Mouse (Mus musculus): ENCODE results near the gene Nrxn3. TPM values are rescaled to one million over a fixed set of nuclear protein-coding genes. Genes with fewer than 3 reads are reported as not detected.

Nrxn3 gene
- total RNA-seq, 2 experiments from 2014 or later, result 214 to 265 TPM

- intact Hi-C loops (cut with DNase I), result no loop called here
- DNase-seq (ENCODE audit: low spot score in 2 of 2), result no peak
These were observed 178.0 kb downstream of the Nrxn3 start for GRCm38 (mm10) chr12:88900728-88901080.

DNA sequence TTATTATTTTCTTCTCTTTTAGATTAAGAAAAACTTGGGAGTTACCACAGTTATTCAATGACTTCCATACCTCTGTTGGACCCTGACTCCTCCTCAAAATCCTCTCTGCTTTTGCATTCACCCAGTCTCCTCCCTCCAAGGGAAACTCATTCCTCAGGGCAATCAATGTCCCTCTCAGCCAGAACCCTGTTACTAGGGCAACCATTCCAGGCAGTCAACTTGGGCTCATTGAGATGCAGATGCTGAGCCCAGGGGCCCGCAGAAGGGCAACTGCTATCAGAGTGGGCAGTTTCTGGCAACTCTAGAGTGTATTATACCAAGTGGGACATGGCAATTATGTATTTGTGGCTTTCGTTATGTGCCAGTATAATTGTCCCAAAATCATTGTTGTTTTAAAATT is 188.1 kb downstream of the Nrxn3 start:
- DNase-seq (ENCODE audit: low spot score in 2 of 2), result no peak
- intact Hi-C loops (cut with DNase I), result no loop called here

GRCm38 (mm10) chr12:88916752-88917151 is 194.1 kb downstream of the Nrxn3 start:
- intact Hi-C loops (cut with DNase I), result no loop called here
- no peak for DNase-seq (ENCODE audit: low spot score in 2 of 2)

DNA sequence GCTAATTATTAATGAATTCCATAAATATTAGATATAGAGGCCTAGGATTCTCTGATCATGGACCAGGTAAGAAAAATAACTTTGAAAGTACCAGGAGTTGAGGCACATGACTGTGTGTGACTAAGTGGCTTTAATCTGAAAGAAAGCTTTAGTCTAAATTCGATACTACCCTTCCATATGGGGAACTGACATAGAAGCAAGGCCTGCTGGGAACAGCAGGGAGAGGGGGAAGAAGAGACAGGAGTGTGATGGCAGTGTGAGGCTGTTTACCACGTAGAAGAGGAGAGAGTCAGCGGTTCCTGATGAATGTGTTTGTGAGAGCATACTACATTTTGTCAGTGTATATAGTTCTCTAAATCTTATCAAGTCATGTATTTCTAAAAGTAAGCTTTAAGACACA is 202.2 kb downstream of the Nrxn3 start:
- DNase-seq (ENCODE audit: low spot score in 2 of 2), result peak in 1 of 2 experiments; percentile 14
- intact Hi-C loops (cut with DNase I), result no loop called here

GRCm38 (mm10) chr12:88926306-88926705 is 203.6 kb downstream of the Nrxn3 start:
- DNase-seq (ENCODE audit: low spot score in 2 of 2), result no peak
- intact Hi-C loops (cut with DNase I), result no loop called here

- DNase-seq (ENCODE audit: low spot score in 2 of 2), result no peak
- intact Hi-C loops (cut with DNase I), result no loop called here
These were observed 209.0 kb downstream of the Nrxn3 start for GRCm38 (mm10) chr12:88931713-88932112.

DNA sequence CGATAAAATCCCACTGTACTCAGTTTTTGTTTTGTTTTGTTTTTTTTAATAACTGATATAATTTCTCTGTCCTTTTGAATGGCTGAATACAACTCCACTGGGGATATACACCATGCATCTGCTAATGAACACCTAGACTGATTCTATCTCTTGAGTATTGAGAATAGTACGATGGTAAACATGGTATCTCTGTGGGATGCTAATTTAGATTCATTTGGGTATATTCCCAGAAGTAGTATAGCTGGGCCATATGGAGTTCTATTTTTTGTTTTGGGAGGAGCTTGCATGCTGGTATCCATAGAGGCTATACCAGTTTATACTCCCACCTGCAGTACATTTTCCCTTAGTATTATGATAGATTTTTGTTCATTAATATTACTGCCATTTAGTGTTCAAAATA is 217.0 kb downstream of the Nrxn3 start:
- DNase-seq (ENCODE audit: low spot score in 2 of 2), result no peak
- intact Hi-C loops (cut with DNase I), result no loop called here

GRCm38 (mm10) chr12:88944967-88945366 is 222.3 kb downstream of the Nrxn3 start:
- intact Hi-C loops (cut with DNase I), result no loop called here
- no peak for DNase-seq (ENCODE audit: low spot score in 2 of 2)

DNA sequence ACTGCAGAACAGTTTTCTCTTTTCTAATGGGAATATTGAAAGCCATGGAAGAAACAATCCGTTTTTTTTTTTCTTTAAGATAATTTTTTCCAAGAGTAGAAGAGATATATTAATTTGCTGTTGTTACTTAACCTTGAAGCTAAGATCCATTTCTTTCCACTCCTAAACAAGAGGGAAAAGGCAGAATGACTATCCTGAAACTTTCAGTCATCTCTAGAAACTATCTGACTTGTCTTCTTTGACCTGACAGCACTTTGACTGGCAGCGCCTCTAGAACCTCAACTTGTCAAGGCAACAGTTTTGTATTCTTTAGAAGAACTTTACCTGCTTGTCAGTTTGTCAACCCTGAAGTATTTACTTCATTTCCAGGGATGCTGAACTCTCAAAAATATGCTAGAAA is 227.2 kb downstream of the Nrxn3 start:
- intact Hi-C loops (cut with DNase I), result loop anchor here (10.0 kb wide), 1 partner anchor 235 kb away; no protein-coding TSS in a partner anchor
- DNase-seq (ENCODE audit: low spot score in 2 of 2), result no peak

GRCm38 (mm10) chr12:88952937-88953600 is 230.4 kb downstream of the Nrxn3 start:
- intact Hi-C loops (cut with DNase I), result loop anchor here (10.0 kb wide), 1 partner anchor 238 kb away; no protein-coding TSS in a partner anchor

DNA sequence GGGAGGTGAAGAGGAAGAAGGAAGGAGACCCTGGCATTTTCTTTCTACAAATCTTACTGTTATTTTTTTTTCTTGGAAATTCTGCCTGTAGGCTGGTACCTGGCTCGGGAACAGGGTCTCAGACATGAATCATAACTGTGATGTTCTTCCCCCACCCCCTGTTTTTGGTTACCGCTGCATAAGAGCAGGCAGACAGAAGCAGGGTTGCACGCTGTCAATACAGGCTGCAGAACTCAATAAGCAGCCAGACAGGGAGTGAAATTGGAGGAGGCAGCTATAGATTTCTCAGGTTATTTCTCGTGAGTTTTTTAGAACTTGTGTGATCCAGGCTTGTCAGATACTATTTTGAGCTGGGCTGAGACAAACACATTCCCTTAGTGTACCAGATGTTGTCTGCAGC is 231.1 kb downstream of the Nrxn3 start:
- intact Hi-C loops (cut with DNase I), result loop anchor here (10.0 kb wide), 1 partner anchor 239 kb away; no protein-coding TSS in a partner anchor
- DNase-seq (ENCODE audit: low spot score in 2 of 2), result peak; percentile 28 to 35

More at GRCm38 (mm10) chr12:88952937-88953600, 230.4 kb downstream of the Nrxn3 start:
- DNase-seq (ENCODE audit: low spot score in 2 of 2), result peak; percentile 30 to 34

GRCm38 (mm10) chr12:88957431-88957830 is 234.8 kb downstream of the Nrxn3 start:
- intact Hi-C loops (cut with DNase I), result loop anchor here (10.0 kb wide), 1 partner anchor 243 kb away; no protein-coding TSS in a partner anchor
- DNase-seq (ENCODE audit: low spot score in 2 of 2), result no peak

GRCm38 (mm10) chr12:88960817-88961216 is 238.1 kb downstream of the Nrxn3 start:
- intact Hi-C loops (cut with DNase I), result no loop called here
- peak; percentile 30 to 63 for DNase-seq (ENCODE audit: low spot score in 2 of 2)

GRCm38 (mm10) chr12:88966329-88966728 is 243.7 kb downstream of the Nrxn3 start:
- intact Hi-C loops (cut with DNase I), result no loop called here
- DNase-seq (ENCODE audit: low spot score in 2 of 2), result no peak

DNA sequence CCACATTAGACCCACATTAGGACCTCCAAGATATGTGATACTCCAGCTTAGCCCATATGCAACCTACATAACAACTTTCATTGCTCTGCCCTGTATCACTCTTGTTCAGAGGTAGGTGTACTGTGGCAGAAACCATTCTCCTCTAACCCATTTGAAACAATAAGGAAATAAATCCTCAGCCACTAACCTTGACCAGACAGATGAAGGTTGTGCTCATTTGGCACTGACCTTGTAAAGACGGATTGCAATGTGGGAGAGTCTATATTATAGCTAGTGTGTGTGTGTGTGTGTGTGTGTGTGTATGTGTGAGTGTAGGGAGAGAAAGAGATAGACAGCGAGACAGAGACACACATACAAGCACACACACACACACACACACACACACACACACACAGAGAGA is 253.9 kb downstream of the Nrxn3 start:
- intact Hi-C loops (cut with DNase I), result no loop called here
- no peak for DNase-seq (ENCODE audit: low spot score in 2 of 2)

DNA sequence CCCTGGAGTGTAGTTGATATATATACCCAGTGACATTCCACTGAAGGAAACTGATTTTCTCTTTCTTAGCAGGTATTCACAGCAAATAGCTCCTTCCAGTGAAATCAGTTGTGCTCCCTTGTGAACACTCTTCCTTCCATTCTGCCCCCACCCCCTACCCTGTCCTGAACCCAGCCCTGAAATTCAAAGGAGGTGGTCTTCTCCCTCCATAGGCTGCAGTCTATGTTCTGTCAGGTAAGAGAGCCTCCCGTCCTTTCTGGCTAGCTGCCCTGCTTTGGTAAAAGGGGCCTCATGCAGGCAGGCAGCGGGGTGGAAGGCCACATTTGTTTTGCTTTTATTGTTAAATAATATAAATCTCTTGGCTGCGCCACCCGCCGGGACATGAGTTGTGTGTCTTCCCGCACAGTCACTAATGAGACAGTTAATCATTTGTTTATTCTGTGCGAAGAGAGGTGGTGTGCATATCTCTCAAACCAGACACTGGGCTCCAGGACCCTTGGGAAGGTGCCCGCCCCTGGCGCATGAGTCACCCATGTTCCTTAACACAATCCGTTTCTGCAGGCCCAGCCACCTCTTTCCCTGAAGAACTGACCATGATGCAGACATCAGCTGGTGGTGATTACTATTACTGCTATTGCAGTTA is 261.1 kb downstream of the Nrxn3 start:
- intact Hi-C loops (cut with DNase I), result no loop called here
- DNase-seq (ENCODE audit: low spot score in 2 of 2), result no peak

- intact Hi-C loops (cut with DNase I), result no loop called here
- DNase-seq (ENCODE audit: low spot score in 2 of 2), result no peak
These were observed 261.7 kb downstream of the Nrxn3 start for GRCm38 (mm10) chr12:88984375-88984774.

GRCm38 (mm10) chr12:88984804-88985203 is 262.1 kb downstream of the Nrxn3 start:
- no peak for DNase-seq (ENCODE audit: low spot score in 2 of 2)
- intact Hi-C loops (cut with DNase I), result no loop called here

- intact Hi-C loops (cut with DNase I), result no loop called here
- DNase-seq (ENCODE audit: low spot score in 2 of 2), result no peak
These were observed 264.4 kb downstream of the Nrxn3 start for GRCm38 (mm10) chr12:88987046-88987445.

- intact Hi-C loops (cut with DNase I), result loop anchor here (10.0 kb wide), 1 partner anchor 404 kb away; no protein-coding TSS in a partner anchor
- DNase-seq (ENCODE audit: low spot score in 2 of 2), result no peak
These were observed 268.1 kb downstream of the Nrxn3 start for GRCm38 (mm10) chr12:88990753-88991152.

DNA sequence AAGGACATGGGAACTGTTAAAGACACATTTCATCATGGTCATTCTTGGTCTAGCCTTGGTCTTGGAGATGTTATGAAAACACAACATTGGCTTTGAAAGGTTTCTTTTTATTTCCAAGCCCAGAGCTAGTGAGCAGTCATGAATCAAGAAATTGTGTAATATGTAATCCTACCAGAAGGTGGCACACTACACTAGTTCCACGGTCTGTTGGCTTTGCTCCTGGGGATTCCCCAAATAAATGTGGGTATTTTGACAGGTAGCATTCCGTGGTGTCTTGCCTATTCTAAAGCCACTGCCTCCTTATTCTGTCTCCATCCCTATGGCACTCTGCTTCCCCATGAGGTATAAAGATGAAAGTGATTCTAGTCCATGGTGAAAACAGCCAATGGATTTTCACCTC is 269.5 kb downstream of the Nrxn3 start:
- intact Hi-C loops (cut with DNase I), result loop anchor here (2.0 to 10.0 kb wide), 2 partner anchors 115 to 403 kb away; no protein-coding TSS in a partner anchor
- DNase-seq (ENCODE audit: low spot score in 2 of 2), result no peak

All from left cerebral cortex, postnatal 36 days (tissue).